Mouse (Mus musculus): ENCODE data around the gene Ric8b. TPM values are rescaled to one million over a fixed set of nuclear protein-coding genes. Genes with fewer than 3 reads are reported as not detected.

The Ric8b gene
- 8.7 TPM for polyA plus RNA-seq (2012; fragmentation: generic; extraction: Trizol)

DNA sequence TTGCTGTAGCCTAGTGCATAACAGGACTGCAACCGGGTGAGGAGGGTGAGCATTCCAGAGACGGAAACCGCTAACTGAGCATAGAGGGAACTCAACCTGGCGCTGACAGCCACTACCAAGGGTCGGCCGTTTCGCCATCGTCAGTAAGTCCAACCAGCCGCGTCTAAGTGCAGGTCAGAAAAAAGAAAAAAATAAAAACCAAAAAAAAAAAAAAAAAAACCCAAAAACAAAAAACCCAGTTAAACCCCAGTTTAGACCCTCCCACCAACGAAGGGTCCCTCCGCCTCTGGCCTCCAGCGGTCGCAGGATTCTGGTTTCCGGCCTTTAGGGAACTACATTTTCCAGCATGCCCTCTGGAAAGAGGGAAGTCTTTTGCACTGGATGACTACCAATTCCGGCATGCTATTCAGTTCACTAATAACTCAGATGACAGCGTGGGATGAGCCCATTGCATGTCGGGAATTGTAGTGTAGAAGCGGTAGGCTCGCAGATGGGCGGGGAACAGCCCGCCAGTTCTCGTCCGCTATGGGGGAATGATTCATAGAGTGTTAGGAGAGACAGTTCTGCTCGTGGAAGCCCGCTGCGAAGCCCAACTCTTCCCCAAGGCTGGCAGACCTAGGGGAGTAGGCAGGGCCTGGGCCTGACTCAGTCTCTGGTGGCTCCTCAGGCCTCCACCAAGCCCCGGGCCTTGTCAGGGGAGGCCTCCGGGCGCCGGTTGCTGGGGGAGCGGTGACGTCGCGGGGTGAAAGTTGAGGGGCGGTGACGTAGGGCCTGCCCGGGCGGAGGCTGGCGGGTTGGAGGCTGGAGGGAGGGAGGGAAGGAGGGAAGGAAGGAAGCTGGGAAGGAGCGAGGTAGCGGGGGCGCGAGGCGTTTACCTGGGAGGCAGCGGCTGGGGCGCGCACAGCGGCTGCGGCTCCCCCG, at the start of gene Ric8b:
Ric8b (plus strand) TSS at position 807 of the 921 bp plus-strand sequence.
- TF ChIP-seq MAX (IDR thresholded peaks at IDR 0.05; ENCODE audit: low read depth) (no peak), SRF (IDR thresholded peaks at IDR 0.05; ENCODE audit: control insufficient read depth, insufficient read length, low read depth) (no peak), CEBPB (IDR thresholded peaks at IDR 0.05; ENCODE audit: insufficient read depth, poor library complexity, severe bottlenecking) (no peak), E2F4 (IDR thresholded peaks at IDR 0.05; ENCODE audit: insufficient read depth) (no peak), TCF3 (IDR thresholded peaks at IDR 0.05; ENCODE audit: insufficient read length, low read depth) (no peak), POLR2AphosphoS2 (IDR thresholded peaks at IDR 0.05; ENCODE audit: insufficient read length, low read depth) (peak; percentile 77), USF1 (IDR thresholded peaks at IDR 0.05; ENCODE audit: low read depth) (peak; percentile 47), POLR2A (IDR thresholded peaks at IDR 0.05; ENCODE audit: insufficient read length, low read depth) (peak; percentile 90), MYOG (IDR thresholded peaks at IDR 0.05; ENCODE audit: control insufficient read depth in 1 of 3, insufficient read depth in 1 of 3, insufficient read length in 2 of 3, low read depth in 2 of 3) (no peak), TCF12 (IDR thresholded peaks at IDR 0.05; ENCODE audit: insufficient read depth, poor library complexity, severe bottlenecking) (no peak), MYOD1 (IDR thresholded peaks at IDR 0.05; ENCODE audit: control insufficient read depth in 1 of 3, insufficient read length in 2 of 3, low read depth in 2 of 3) (no peak), REST (IDR thresholded peaks at IDR 0.05; ENCODE audit: insufficient read depth, insufficient read length) (no peak)
- peak within 1 kb of the TSS; percentile 67 for H3K4me3 ChIP-seq
- peak within 1 kb of the TSS; percentile 86 for H3K4me2 ChIP-seq (ENCODE audit: low read depth)
- no peaks in the 10 kb centered on the region for H3K27me3 ChIP-seq (ENCODE audit: control insufficient read depth, insufficient read depth, insufficient read length)
- peaks cover 5% of the 10 kb centered on the region for H3K36me3 ChIP-seq (ENCODE audit: control insufficient read depth, insufficient read depth)
- peaks cover 45% of the 10 kb centered on the region for H3K79me2 ChIP-seq (ENCODE audit: control insufficient read depth, insufficient read depth)
- H3ac ChIP-seq (ENCODE audit: control insufficient read depth, insufficient read length): peak within 1 kb of the TSS; percentile 48

DNA sequence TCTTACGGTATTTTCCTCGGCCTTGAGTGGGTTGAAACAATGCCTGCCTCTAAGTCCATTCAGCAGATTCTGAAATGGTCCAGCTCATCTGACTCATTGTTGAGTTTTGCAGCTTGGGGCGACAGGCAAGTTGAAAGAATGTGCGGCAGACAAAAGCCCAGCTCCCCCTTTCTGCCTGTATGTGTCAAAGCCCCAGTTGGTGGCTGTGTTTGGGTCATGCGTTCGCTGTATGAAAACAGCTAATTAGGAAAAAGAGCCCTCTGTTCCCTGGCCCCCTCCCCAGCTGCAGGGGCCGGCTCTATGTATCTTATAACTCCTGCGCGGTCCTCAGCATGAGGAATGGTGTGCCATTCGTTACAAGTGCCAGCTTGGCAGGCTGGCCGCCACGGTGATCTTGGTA, 46.1 kb upstream of the Ric8b start:
- H3ac ChIP-seq (ENCODE audit: control insufficient read depth, insufficient read length): no peak overlapping the region
- H3K4me3 ChIP-seq: no peak overlapping the region
- H3K27me3 ChIP-seq (ENCODE audit: control insufficient read depth, insufficient read depth, insufficient read length): peaks cover 4% of the 10 kb centered on the region
- H3K79me2 ChIP-seq (ENCODE audit: control insufficient read depth, insufficient read depth): no peaks in the 10 kb centered on the region
- TF ChIP-seq TCF3 (IDR thresholded peaks at IDR 0.05; ENCODE audit: insufficient read length, low read depth): no peak
- H3K4me2 ChIP-seq (ENCODE audit: low read depth): no peak overlapping the region
- H3K36me3 ChIP-seq (ENCODE audit: control insufficient read depth, insufficient read depth): no peaks in the 10 kb centered on the region

DNA sequence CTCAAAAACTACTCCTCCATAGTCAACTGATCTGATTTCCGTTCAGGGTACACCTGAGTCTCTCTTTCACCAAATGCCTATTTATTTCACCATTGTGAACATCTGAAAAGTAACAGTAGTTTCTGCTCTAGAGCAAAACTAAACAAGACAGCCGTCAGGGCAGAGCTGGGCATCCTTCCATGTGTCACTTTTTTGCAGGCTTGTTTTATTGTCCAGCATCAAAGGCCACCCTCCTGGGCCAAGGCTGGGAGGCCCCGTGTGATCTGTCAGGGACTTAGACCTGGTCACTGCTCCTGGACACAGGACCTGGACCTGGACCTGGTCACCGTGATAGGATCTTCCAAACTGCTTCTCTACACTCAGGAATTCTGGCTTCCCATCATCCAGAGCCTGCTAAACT, 45.5 kb upstream of the Ric8b start:
- H3K4me3 ChIP-seq: no peak overlapping the region
- no peak for TF ChIP-seq SRF (IDR thresholded peaks at IDR 0.05; ENCODE audit: control insufficient read depth, insufficient read length, low read depth)
- TF ChIP-seq POLR2A (IDR thresholded peaks at IDR 0.05; ENCODE audit: insufficient read length, low read depth): no peak
- TF ChIP-seq MYOD1 (IDR thresholded peaks at IDR 0.05; ENCODE audit: control insufficient read depth in 1 of 3, insufficient read length in 2 of 3, low read depth in 2 of 3): no peak
- no peak for TF ChIP-seq MYOG (IDR thresholded peaks at IDR 0.05; ENCODE audit: control insufficient read depth in 1 of 3, insufficient read depth in 1 of 3, insufficient read length in 2 of 3, low read depth in 2 of 3)
- no peak for TF ChIP-seq USF1 (IDR thresholded peaks at IDR 0.05; ENCODE audit: low read depth)
- no peak for TF ChIP-seq MAX (IDR thresholded peaks at IDR 0.05; ENCODE audit: low read depth)
- TF ChIP-seq TCF3 (IDR thresholded peaks at IDR 0.05; ENCODE audit: insufficient read length, low read depth): no peak
- TF ChIP-seq TCF12 (IDR thresholded peaks at IDR 0.05; ENCODE audit: insufficient read depth, poor library complexity, severe bottlenecking): no peak
- no peak for TF ChIP-seq REST (IDR thresholded peaks at IDR 0.05; ENCODE audit: insufficient read depth, insufficient read length)
- no peak for TF ChIP-seq E2F4 (IDR thresholded peaks at IDR 0.05; ENCODE audit: insufficient read depth)
- TF ChIP-seq CEBPB (IDR thresholded peaks at IDR 0.05; ENCODE audit: insufficient read depth, poor library complexity, severe bottlenecking): no peak
- TF ChIP-seq POLR2AphosphoS2 (IDR thresholded peaks at IDR 0.05; ENCODE audit: insufficient read length, low read depth): no peak
- no peak overlapping the region for H3K4me2 ChIP-seq (ENCODE audit: low read depth)
- H3K36me3 ChIP-seq (ENCODE audit: control insufficient read depth, insufficient read depth): no peaks in the 10 kb centered on the region
- H3K79me2 ChIP-seq (ENCODE audit: control insufficient read depth, insufficient read depth): no peaks in the 10 kb centered on the region
- no peak overlapping the region for H3ac ChIP-seq (ENCODE audit: control insufficient read depth, insufficient read length)
- peaks cover 4% of the 10 kb centered on the region for H3K27me3 ChIP-seq (ENCODE audit: control insufficient read depth, insufficient read depth, insufficient read length)

DNA sequence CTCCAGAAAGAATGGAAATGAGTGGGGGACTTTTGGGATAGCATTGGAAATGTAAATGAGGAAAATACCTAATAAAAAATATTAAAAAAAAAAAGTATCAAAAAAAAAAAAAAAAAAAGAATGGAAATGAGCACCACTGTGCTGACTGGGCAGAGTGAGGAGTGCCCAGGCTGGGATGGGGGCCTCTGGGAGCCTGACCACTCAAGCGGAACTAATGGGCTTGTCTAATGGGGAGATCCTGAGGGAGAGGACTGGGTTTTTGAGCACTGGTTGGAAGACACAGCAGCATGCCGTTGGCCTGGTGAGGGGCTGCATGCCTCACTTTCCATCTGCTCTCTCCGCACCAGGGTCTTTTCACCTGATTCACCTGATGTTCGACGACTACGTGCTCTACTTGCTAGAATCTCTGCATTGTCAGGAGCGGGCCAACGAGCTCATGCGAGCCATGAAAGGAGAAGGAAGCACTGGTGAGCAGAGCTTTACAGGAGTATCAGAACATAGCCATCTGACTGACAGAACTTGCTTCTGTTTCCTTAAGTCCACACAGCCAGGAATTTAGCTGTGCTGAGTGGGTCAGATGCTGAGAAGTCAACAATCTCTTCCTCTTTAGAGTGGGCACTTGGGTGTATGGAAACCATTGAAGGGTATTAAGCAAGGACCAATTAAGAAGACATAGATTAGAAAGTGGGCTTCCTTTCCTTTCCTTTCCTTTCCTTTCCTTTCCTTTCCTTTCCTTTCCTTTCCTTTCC, 37.4 kb upstream of the Ric8b start:
- Histone ChIP-seq H3K27me3 (ENCODE audit: control insufficient read depth, insufficient read depth, insufficient read length) (no peaks in the 10 kb centered on the region), H3K36me3 (ENCODE audit: control insufficient read depth, insufficient read depth) (no peaks in the 10 kb centered on the region), H3K79me2 (ENCODE audit: control insufficient read depth, insufficient read depth) (no peaks in the 10 kb centered on the region), H3ac (ENCODE audit: control insufficient read depth, insufficient read length) (no peak overlapping the region), H3K4me2 (ENCODE audit: low read depth) (no peak overlapping the region), H3K4me3 (no peak overlapping the region)
- no peak for TF ChIP-seq CEBPB (IDR thresholded peaks at IDR 0.05; ENCODE audit: insufficient read depth, poor library complexity, severe bottlenecking)
- TF ChIP-seq USF1 (IDR thresholded peaks at IDR 0.05; ENCODE audit: low read depth): no peak
- no peak for TF ChIP-seq REST (IDR thresholded peaks at IDR 0.05; ENCODE audit: insufficient read depth, insufficient read length)
- no peak for TF ChIP-seq POLR2A (IDR thresholded peaks at IDR 0.05; ENCODE audit: insufficient read length, low read depth)
- no peak for TF ChIP-seq MYOD1 (IDR thresholded peaks at IDR 0.05; ENCODE audit: control insufficient read depth in 1 of 3, insufficient read length in 2 of 3, low read depth in 2 of 3)
